Mouse (Mus musculus) MEL (cell line): ENCODE data around the gene Slc4a2. TPM values are rescaled to one million over a fixed set of nuclear protein-coding genes. Genes with fewer than 3 reads are reported as not detected.

Experiments used
- DNase-seq: peaks from one replicate; pipeline ENCODE4 v3.0.0; 2011; ENCODE audit warnings: low read depth, low spot score
- H3K27ac ChIP-seq: 2 replicates; pipeline ENCODE4 v1.5.1; 2012; ENCODE audit warnings: low read depth, mild to moderate bottlenecking, control low read depth, low read length, moderate library complexity; ENCODE audit not compliant: control insufficient read depth
- H3K27me3 ChIP-seq, 2 experiments: fragments of 150-350 bp in 1 of 2; sonication (generic) in 1 of 2; 2 replicates each; pipeline ENCODE4 v1.6.1; 2012; ENCODE audit warnings: low read length in 2 of 2, mild to moderate bottlenecking in 2 of 2, improper control_type of control experiment in 1 of 2, moderate library complexity in 1 of 2; ENCODE audit not compliant: insufficient read depth in 2 of 2, control insufficient read depth in 1 of 2
- H3K36me3 ChIP-seq, 2 experiments: 2 replicates each; pipeline ENCODE4 v1.6.1; 2012 to 2014; ENCODE audit warnings: low read length in 2 of 2, improper control_type of control experiment in 1 of 2, inconsistent platforms in 1 of 2, mild to moderate bottlenecking in 1 of 2; ENCODE audit not compliant: insufficient read depth in 2 of 2, control insufficient read depth in 1 of 2
- H3K4me1 ChIP-seq, 2 experiments: fragments of 150-350 bp in 1 of 2; sonication (generic) in 1 of 2; 2 replicates each; pipeline ENCODE4 v1.6.1; 2012; ENCODE audit warnings: low read length in 2 of 2, improper control_type of control experiment in 1 of 2, mild to moderate bottlenecking in 1 of 2; ENCODE audit not compliant: insufficient read depth in 2 of 2, control insufficient read depth in 1 of 2
- H3K4me3 ChIP-seq, 2 experiments: fragments of 150-350 bp in 1 of 2; sonication (generic) in 1 of 2; 2 replicates each; pipeline ENCODE4 v1.5.1; 2012; ENCODE audit warnings: low read depth in 2 of 2, low read length in 2 of 2, mild to moderate bottlenecking in 2 of 2, moderate library complexity in 2 of 2, control low read depth in 1 of 2, improper control_type of control experiment in 1 of 2; ENCODE audit not compliant: control insufficient read depth in 1 of 2, insufficient read depth in 1 of 2
- H3K79me2 ChIP-seq: 2 replicates; pipeline ENCODE4 v1.6.1; 2012; ENCODE audit warnings: mild to moderate bottlenecking, low read length, moderate library complexity; ENCODE audit not compliant: control insufficient read depth, poor library complexity, insufficient read depth
- H3K9ac ChIP-seq: 2 replicates; pipeline ENCODE4 v1.6.1; 2012; ENCODE audit warnings: low read depth, mild to moderate bottlenecking, control low read depth, low read length, moderate library complexity; ENCODE audit not compliant: control insufficient read depth, poor library complexity, severe bottlenecking
- H3K9me3 ChIP-seq: fragments of 150-350 bp; sonication (generic); replicated peaks from 2 replicates; pipeline ENCODE4 v1.6.1; 2012; ENCODE audit warnings: mild to moderate bottlenecking, low read length, improper control_type of control experiment, moderate library complexity; ENCODE audit not compliant: insufficient read depth
- BHLHE40 ChIP-seq: IDR thresholded peaks from 2 replicates; pipeline ENCODE4 v1.6.1; 2012; ENCODE audit warnings: low read depth, mild to moderate bottlenecking, inconsistent platforms, low read length, improper control_type of control experiment, borderline replicate concordance
- CHD1 ChIP-seq: IDR thresholded peaks from 2 replicates; pipeline ENCODE4 v1.6.1; 2012; ENCODE audit warnings: low read depth, mild to moderate bottlenecking, inconsistent platforms, low read length, improper control_type of control experiment
- CHD2 ChIP-seq: IDR thresholded peaks from 2 replicates; pipeline ENCODE4 v1.6.1; 2011; ENCODE audit warnings: low read length, improper control_type of control experiment
- EP300 ChIP-seq, 2 experiments: IDR thresholded peaks; 2 replicates each; pipeline ENCODE4 v1.6.1; 2011; ENCODE audit warnings: improper control_type of control experiment in 2 of 2, low read length in 2 of 2, low read depth in 1 of 2, mild to moderate bottlenecking in 1 of 2
- ETS1 ChIP-seq: IDR thresholded peaks from 2 replicates; pipeline ENCODE4 v1.6.1; 2012; ENCODE audit warnings: low read depth, mild to moderate bottlenecking, inconsistent platforms, low read length, improper control_type of control experiment, moderate library complexity
- GABPA ChIP-seq: IDR thresholded peaks from 2 replicates; pipeline ENCODE4 v1.6.1; 2012; ENCODE audit warnings: low read depth, mild to moderate bottlenecking, inconsistent platforms, low read length, improper control_type of control experiment, moderate library complexity
- GATA1 ChIP-seq: IDR thresholded peaks from 2 replicates; pipeline ENCODE4 v1.6.1; 2011; ENCODE audit warnings: low read depth, low read length, improper control_type of control experiment
- HCFC1 ChIP-seq: IDR thresholded peaks from 2 replicates; pipeline ENCODE4 v1.6.1; 2012; ENCODE audit warnings: low read depth, mild to moderate bottlenecking, inconsistent platforms, low read length, improper control_type of control experiment, moderate library complexity
- JUND ChIP-seq: IDR thresholded peaks from 2 replicates; pipeline ENCODE4 v1.6.1; 2011; ENCODE audit warnings: low read depth, mild to moderate bottlenecking, improper control_type of control experiment, low read length
- MAFK ChIP-seq: IDR thresholded peaks from 2 replicates; pipeline ENCODE4 v1.6.1; 2011; ENCODE audit warnings: low read depth, mild to moderate bottlenecking, low read length, improper control_type of control experiment, borderline replicate concordance
- MAX ChIP-seq: IDR thresholded peaks from 2 replicates; pipeline ENCODE4 v1.6.1; 2011; ENCODE audit warnings: low read length, improper control_type of control experiment
- MXI1 ChIP-seq: IDR thresholded peaks from 2 replicates; pipeline ENCODE4 v1.6.1; 2011; ENCODE audit warnings: mild to moderate bottlenecking, low read depth, low read length, improper control_type of control experiment
- MYC ChIP-seq: IDR thresholded peaks from 2 replicates; pipeline ENCODE4 v1.6.1; 2011; ENCODE audit warnings: low read depth, mild to moderate bottlenecking, low read length, improper control_type of control experiment, moderate library complexity
- NRF1 ChIP-seq: IDR thresholded peaks from 2 replicates; pipeline ENCODE4 v1.6.1; 2014; ENCODE audit warnings: low read depth, mild to moderate bottlenecking, inconsistent platforms, low read length, improper control_type of control experiment, moderate library complexity; ENCODE audit not compliant: poor library complexity, insufficient read depth, severe bottlenecking
- POLR2A ChIP-seq, 2 experiments: IDR thresholded peaks; 2 replicates each; pipeline ENCODE4 v1.6.1; 2011 to 2012; ENCODE audit warnings: low read length in 2 of 2, mild to moderate bottlenecking in 2 of 2, control low read depth in 1 of 2, improper control_type of control experiment in 1 of 2, low read depth in 1 of 2, moderate library complexity in 1 of 2; ENCODE audit not compliant: control insufficient read depth in 1 of 2, insufficient read depth in 1 of 2, poor library complexity in 1 of 2
- POLR2AphosphoS5 ChIP-seq: IDR thresholded peaks from 2 replicates; pipeline ENCODE4 v1.6.1; 2012; ENCODE audit warnings: low read depth, borderline replicate concordance, mild to moderate bottlenecking, inconsistent platforms, low read length, moderate library complexity, mixed read lengths
- RAD21 ChIP-seq: IDR thresholded peaks from 2 replicates; pipeline ENCODE4 v1.6.1; 2011; ENCODE audit warnings: mild to moderate bottlenecking, low read depth, low read length, improper control_type of control experiment
- RCOR1 ChIP-seq: IDR thresholded peaks from 2 replicates; pipeline ENCODE4 v1.6.1; 2012; ENCODE audit warnings: low read depth, mild to moderate bottlenecking, inconsistent platforms, low read length, improper control_type of control experiment
- SIN3A ChIP-seq: IDR thresholded peaks from 2 replicates; pipeline ENCODE4 v1.6.1; 2012; ENCODE audit warnings: low read length, improper control_type of control experiment, inconsistent platforms
- TAL1 ChIP-seq: IDR thresholded peaks from 2 replicates; pipeline ENCODE4 v1.6.1; 2012; ENCODE audit warnings: mild to moderate bottlenecking, inconsistent platforms, low read length, moderate library complexity, mixed read lengths
- TBP ChIP-seq: IDR thresholded peaks from 2 replicates; pipeline ENCODE4 v1.8.0; 2011; ENCODE audit warnings: low read depth, low read length, improper control_type of control experiment
- UBTF ChIP-seq: IDR thresholded peaks from 2 replicates; pipeline ENCODE4 v1.6.1; 2012; ENCODE audit warnings: low read depth, mild to moderate bottlenecking, inconsistent platforms, low read length, improper control_type of control experiment, moderate library complexity, borderline replicate concordance; ENCODE audit not compliant: insufficient read depth
- USF1 ChIP-seq: IDR thresholded peaks from 2 replicates; pipeline ENCODE4 v1.6.1; 2014; ENCODE audit warnings: low read depth, mild to moderate bottlenecking, inconsistent platforms, low read length, improper control_type of control experiment, moderate library complexity
- USF2 ChIP-seq, 2 experiments: IDR thresholded peaks; 2 replicates each; pipeline ENCODE4 v1.6.1; 2011 to 2012; ENCODE audit warnings: improper control_type of control experiment in 2 of 2, low read length in 2 of 2, borderline replicate concordance in 1 of 2, inconsistent platforms in 1 of 2, low read depth in 1 of 2, mild to moderate bottlenecking in 1 of 2; ENCODE audit not compliant: insufficient read depth in 1 of 2
- ZC3H11A ChIP-seq: IDR thresholded peaks from 2 replicates; pipeline ENCODE4 v1.6.1; 2012; ENCODE audit warnings: low read depth, mild to moderate bottlenecking, inconsistent platforms, low read length, improper control_type of control experiment
- ZKSCAN1 ChIP-seq: IDR thresholded peaks from 2 replicates; pipeline ENCODE4 v1.6.1; 2012; ENCODE audit warnings: low read depth, mild to moderate bottlenecking, inconsistent platforms, low read length, improper control_type of control experiment, moderate library complexity
- ZMIZ1 ChIP-seq: IDR thresholded peaks from 2 replicates; pipeline ENCODE4 v1.6.1; 2012; ENCODE audit warnings: low read depth, mild to moderate bottlenecking, inconsistent platforms, low read length, improper control_type of control experiment, moderate library complexity
- ZNF384 ChIP-seq: IDR thresholded peaks from 2 replicates; pipeline ENCODE4 v1.6.1; 2012; ENCODE audit warnings: low read depth, mild to moderate bottlenecking, inconsistent platforms, low read length, improper control_type of control experiment
- polyA plus RNA-seq, 2 experiments: library from polyadenylated mRNA; stranded (reverse) in 1 of 2; unstranded in 1 of 2; fragments of >175 nt in 1 of 2; fragments of >200 nt in 1 of 2; gene quantifications; 2 replicates each; pipeline versions ENCODE4 v1.2.1 to v1.2.4; 2012; ENCODE audit warnings: low replicate concordance in 2 of 2, low read depth in 1 of 2; ENCODE audit not compliant: insufficient read length in 2 of 2, insufficient read depth in 1 of 2, missing spikeins in 1 of 2
- total RNA-seq: library from RNA; depleted of rRNA; stranded (reverse); fragments of 300-350 nt; gene quantifications from 2 replicates; pipeline ENCODE4 v1.2.3, GENCODE M21; 2012

Gene Slc4a2
- total and polyA plus RNA-seq, 3 experiments = 20.9 to 56.3 TPM; not detected in 1

GRCm38 (mm10) chr5:24412063-24412462 lies 11.6 kb upstream of the Slc4a2 start:
- no peak overlapping the region for H3K9ac ChIP-seq
- no peaks in the 10 kb centered on the region; a peak in 1 of 4 replicates for H3K36me3 ChIP-seq
- H3K4me3 ChIP-seq = no peak overlapping the region

DNA sequence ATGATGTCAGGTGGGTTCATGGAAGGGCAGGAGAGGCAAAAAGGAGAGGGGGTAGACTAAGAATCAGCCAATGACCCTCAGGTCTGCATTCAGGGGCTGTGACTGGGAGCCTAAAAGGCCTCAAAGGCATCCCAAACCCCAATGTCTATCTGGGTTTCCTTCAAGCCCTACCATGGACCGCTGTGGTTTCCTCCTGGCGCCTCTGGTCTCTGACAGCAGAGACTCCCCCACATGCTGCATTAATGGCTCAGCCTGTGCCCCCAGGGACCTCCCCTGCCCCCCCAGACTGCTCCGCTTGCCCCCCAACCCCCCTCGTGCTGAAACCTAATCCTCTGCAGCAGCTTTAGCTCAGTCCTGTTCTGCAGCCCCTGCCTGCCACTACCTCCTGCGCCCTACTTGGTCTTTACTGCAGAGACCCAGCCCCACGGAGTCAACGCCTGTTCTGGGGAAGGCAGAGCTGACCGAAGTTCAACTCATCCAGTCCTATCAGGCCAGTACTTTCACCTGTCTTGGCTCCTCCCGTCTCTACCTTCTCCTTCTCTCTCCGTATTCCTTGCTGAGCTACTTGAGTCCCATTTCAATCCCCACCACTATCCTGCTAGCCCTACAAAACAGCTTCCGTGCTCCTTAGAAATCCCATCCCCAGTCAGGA lies 10.5 kb upstream of the Slc4a2 start, which contains the start of gene Asic3:
Asic3 (plus strand) TSS at position 351 of the 652 bp plus-strand sequence.
- no peak within 1 kb of the TSS for H3K9ac ChIP-seq
- no peak within 1 kb of the TSS for H3K27ac ChIP-seq
- H3K79me2 ChIP-seq = no peaks in the 10 kb centered on the region
- H3K27me3 ChIP-seq = no peaks in the 10 kb centered on the region
- no peaks in the 10 kb centered on the region for H3K9me3 ChIP-seq
- peaks cover 0 to 3% of the 10 kb centered on the region in 2 experiments; a peak in 1 of 4 replicates for H3K4me1 ChIP-seq
- no peak for DNase-seq
- TF ChIP-seq GABPA (no peak), USF2 (IDR thresholded peaks at IDR 0.05; ENCODE audit: borderline replicate concordance in 1 of 2, insufficient read depth in 1 of 2, low read depth in 1 of 2, low read length in 2 of 2) (no peak), RCOR1 (no peak), ZNF384 (no peak), USF1 (no peak), CHD2 (no peak), RAD21 (no peak), ZKSCAN1 (no peak), POLR2A (IDR thresholded peaks at IDR 0.05; ENCODE audit: control insufficient read depth in 1 of 2, insufficient read depth in 1 of 2, low read depth in 1 of 2, low read length in 2 of 2, poor library complexity in 1 of 2) (no peak), TAL1 (no peak), JUND (no peak), UBTF (no peak)
- no peak within 1 kb of the TSS for H3K4me3 ChIP-seq
- H3K36me3 ChIP-seq = no peaks in the 10 kb centered on the region; a peak in 1 of 4 replicates

More at GRCm38 (mm10) chr5:24412063-24412462, 11.6 kb upstream of the Slc4a2 start:
- no peak overlapping the region for H3K27ac ChIP-seq
- peaks cover 0 to 3% of the 10 kb centered on the region in 2 experiments; a peak in 1 of 4 replicates for H3K4me1 ChIP-seq
- H3K9me3 ChIP-seq = no peaks in the 10 kb centered on the region
- no peaks in the 10 kb centered on the region for H3K27me3 ChIP-seq
- no peaks in the 10 kb centered on the region for H3K79me2 ChIP-seq
- no peak for DNase-seq
- TF ChIP-seq ETS1 (no peak), BHLHE40 (no peak), MYC (no peak), ZC3H11A (no peak), NRF1 (no peak), POLR2AphosphoS5 (no peak), SIN3A (no peak), RAD21 (no peak), USF2 (IDR thresholded peaks at IDR 0.05; ENCODE audit: borderline replicate concordance in 1 of 2, insufficient read depth in 1 of 2, low read depth in 1 of 2, low read length in 2 of 2) (no peak), HCFC1 (no peak), MXI1 (no peak), CHD1 (no peak), TAL1 (no peak), ZMIZ1 (no peak), TBP (no peak), EP300 (IDR thresholded peaks at IDR 0.05; ENCODE audit: low read depth in 1 of 2, low read length in 2 of 2) (no peak), MAFK (no peak), MAX (no peak), GATA1 (no peak)
